Mouse (Mus musculus): ENCODE results near the gene Krt78. TPM values are rescaled to one million over a fixed set of nuclear protein-coding genes. Genes with fewer than 3 reads are reported as not detected.
"Not testable (repeated sequence)": the region's sequence is repeated elsewhere in the genome, so short reads cannot be mapped to it uniquely, and the experiment has no call there.

Gene Krt78
- not detected in 2 replicates for total RNA-seq (2017)

GRCm38 (mm10) chr15:101954187-101954586 is at the start of gene Krt78:
Krt78 (minus strand) TSS chr15:101954287.
- ATAC-seq (ENCODE audit: extremely low read depth, insufficient number of reproducible peaks, low FRiP score, poor library complexity, severe bottlenecking) = no peak

GRCm38 (mm10) chr15:102003516-102003915 is 49.4 kb upstream of the Krt78 start:
- ATAC-seq (ENCODE audit: extremely low read depth, insufficient number of reproducible peaks, low FRiP score, poor library complexity, severe bottlenecking) = no peak

GRCm38 (mm10) chr15:102002646-102003488 is 48.8 kb upstream of the Krt78 start:
- ATAC-seq (ENCODE audit: extremely low read depth, insufficient number of reproducible peaks, low FRiP score, poor library complexity, severe bottlenecking) = no peak

- ATAC-seq (ENCODE audit: extremely low read depth, insufficient number of reproducible peaks, low FRiP score, poor library complexity, severe bottlenecking) = no peak
Measured at GRCm38 (mm10) chr15:101999676-102000335, 45.7 kb upstream of the Krt78 start.

- ATAC-seq (ENCODE audit: extremely low read depth, insufficient number of reproducible peaks, low FRiP score, poor library complexity, severe bottlenecking) = no peak
Measured at GRCm38 (mm10) chr15:101999156-101999555, 45.1 kb upstream of the Krt78 start.

DNA sequence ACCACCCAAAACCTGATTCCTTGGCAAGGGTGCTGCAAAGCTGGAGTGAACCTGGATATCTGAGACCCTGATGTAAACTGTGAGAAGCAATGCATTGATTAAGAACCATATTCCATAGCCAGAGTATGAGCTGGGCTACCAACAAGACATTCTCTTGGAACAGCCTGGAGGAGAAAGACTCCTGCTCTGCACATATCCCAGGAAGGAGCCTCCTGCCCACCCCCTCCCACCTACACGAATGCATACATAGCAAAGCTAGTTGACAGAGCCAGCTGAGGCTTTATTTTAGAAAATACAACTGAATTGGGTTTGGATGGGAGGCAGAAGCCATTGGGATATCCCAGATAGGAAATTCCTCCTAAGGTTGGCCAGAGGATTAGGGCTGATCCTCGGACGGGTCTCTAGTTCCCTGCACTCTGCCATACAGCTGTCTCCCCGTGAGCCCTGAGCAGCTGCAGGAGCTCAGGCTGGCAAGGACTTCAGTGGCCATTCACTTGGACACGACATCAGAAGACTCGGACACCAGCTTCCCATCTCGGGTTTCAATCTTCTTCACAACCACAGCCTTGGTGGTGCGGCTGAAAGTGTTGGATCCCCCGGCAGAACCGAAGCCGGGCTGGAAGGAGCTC is 42.5 kb upstream of the Krt78 start:
- ATAC-seq (ENCODE audit: extremely low read depth, insufficient number of reproducible peaks, low FRiP score, poor library complexity, severe bottlenecking) = not testable (repeated sequence)

- ATAC-seq (ENCODE audit: extremely low read depth, insufficient number of reproducible peaks, low FRiP score, poor library complexity, severe bottlenecking) = no peak
Measured at GRCm38 (mm10) chr15:101995484-101996236, 41.6 kb upstream of the Krt78 start.

GRCm38 (mm10) chr15:101994365-101994764 is 40.3 kb upstream of the Krt78 start:
- no peak for ATAC-seq (ENCODE audit: extremely low read depth, insufficient number of reproducible peaks, low FRiP score, poor library complexity, severe bottlenecking)

DNA sequence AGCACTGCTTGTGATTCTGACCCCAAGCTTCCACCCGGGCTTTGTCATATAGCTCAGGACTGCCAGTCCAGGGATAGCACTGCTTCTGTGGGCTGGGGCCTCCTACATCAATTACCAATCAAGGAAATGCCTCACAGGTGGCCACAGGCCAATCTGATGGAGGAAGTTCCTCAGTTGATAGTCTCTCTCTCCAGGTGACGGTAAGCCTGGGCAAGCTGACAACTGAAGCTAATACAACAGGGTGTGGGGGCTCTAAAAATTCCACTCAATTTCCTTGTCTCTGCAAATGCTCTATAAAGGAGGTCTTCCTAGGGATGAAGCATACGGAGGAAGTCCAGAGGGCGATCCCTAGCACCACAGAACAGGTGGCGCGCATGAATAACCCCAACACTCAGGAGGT is 36.9 kb upstream of the Krt78 start:
- ATAC-seq (ENCODE audit: extremely low read depth, insufficient number of reproducible peaks, low FRiP score, poor library complexity, severe bottlenecking) = no peak

DNA sequence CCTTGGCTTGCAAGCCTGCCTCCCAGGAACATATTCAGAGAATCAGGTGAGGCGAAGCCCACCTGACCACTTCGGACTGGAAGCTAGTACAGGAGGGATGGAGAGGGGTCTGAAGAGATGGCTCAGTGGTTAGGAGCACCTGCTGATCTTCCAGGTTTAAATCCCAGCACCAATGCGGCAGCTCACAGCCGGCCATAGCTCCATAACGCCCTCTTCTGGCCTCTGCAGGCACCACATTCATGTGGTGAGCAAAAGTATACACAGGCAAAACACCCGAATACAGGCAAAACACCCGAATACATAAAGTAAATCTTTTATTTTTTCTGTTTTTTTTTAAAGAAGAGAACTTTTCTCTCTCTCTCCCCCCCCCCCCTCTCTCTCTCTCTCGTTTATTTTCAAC is 34.6 kb upstream of the Krt78 start:
- ATAC-seq (ENCODE audit: extremely low read depth, insufficient number of reproducible peaks, low FRiP score, poor library complexity, severe bottlenecking) = no peak

GRCm38 (mm10) chr15:101988119-101988518 is 34.0 kb upstream of the Krt78 start:
- ATAC-seq (ENCODE audit: extremely low read depth, insufficient number of reproducible peaks, low FRiP score, poor library complexity, severe bottlenecking) = no peak

GRCm38 (mm10) chr15:101984746-101985145 is 30.7 kb upstream of the Krt78 start:
- no peak for ATAC-seq (ENCODE audit: extremely low read depth, insufficient number of reproducible peaks, low FRiP score, poor library complexity, severe bottlenecking)

DNA sequence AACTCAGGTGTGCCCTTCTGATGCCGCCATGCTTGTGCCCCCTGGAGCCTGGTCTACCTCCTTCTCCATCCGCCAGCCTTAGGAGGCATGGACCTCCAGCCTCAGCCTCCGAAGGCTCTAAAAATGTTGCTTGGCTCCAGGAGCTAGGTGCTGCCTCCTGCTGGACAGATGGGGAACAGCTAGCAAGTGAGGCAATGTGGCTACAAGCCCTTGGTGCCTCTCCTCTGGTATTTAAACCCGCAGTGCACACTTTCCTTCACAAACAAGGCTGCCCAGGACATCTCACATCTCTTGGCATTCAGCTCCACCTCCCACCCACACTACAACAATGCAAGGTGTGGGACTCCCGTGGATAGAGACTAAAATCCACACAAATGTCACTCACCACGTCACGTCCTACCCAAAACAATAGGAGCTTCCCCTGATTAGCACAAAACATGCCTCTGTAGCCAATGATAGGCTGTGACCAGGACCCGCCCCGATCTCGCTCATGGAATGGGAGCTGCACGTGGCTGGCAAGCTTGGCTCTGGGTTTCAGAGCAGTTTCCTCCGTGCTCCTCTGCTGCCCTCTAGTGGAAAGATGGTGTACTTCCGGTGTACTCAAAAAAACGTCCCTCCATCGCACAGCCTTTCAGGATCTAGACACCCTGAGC is 30.0 kb upstream of the Krt78 start:
- peak; percentile 74 for ATAC-seq (ENCODE audit: extremely low read depth, insufficient number of reproducible peaks, low FRiP score, poor library complexity, severe bottlenecking)

- ATAC-seq (ENCODE audit: extremely low read depth, insufficient number of reproducible peaks, low FRiP score, poor library complexity, severe bottlenecking) = no peak
Measured at GRCm38 (mm10) chr15:101983315-101983948, 29.3 kb upstream of the Krt78 start.

DNA sequence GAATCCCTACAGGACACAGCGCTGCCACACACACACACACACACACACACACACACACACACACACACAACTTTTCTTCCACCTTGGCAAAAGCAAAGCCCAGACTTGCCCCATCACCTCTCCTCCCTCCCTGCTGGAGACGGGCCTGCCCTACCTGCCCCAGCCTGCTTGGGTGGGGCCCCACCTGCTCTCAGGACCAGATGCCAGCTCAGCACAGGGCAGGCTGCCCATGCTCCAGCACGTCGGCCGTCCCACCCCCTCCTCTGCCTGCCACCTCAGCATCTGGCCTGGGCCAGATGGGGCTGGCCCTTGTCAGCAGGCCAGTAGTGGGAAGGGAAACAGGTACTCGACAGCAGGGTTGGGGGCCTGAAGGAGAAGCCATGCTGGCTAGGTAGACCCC is 26.8 kb upstream of the Krt78 start:
- no peak for ATAC-seq (ENCODE audit: extremely low read depth, insufficient number of reproducible peaks, low FRiP score, poor library complexity, severe bottlenecking)

DNA sequence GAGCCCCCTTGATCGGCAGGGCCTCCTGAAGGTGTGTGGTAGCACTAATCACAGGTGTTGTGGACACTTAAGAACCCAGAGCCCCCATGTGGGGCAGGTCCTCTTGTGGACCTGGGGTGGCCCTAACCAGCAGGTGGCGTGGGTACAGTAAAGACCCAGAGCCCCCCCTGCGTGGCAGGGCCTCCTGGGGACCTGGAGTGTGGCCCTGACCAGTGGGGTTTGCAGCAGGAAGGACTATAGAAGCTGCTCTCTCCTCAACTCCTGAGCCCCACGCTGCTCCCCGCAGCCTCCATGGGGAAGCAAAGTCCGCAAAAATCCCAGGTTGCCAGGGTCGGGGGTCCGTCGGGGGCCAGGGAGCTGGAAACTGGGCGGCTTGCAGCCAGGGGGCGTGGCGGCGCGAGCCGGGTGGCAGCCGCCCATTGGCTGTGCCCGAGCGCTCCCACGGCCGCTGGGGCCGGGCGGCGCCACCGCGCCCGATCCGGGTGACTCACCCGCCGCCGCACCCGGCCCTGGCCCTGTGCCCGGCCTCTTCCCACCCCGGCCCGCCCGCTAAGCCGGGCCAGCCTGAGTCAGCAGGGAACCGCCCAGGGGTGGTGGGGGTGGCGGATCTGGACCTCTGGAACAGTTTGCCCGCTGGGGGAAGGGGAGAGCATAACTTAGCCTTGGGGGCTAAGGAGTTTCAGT is 23.1 kb upstream of the Krt78 start:
- ATAC-seq (ENCODE audit: extremely low read depth, insufficient number of reproducible peaks, low FRiP score, poor library complexity, severe bottlenecking) = no peak

GRCm38 (mm10) chr15:101976641-101977040 is 22.6 kb upstream of the Krt78 start:
- ATAC-seq (ENCODE audit: extremely low read depth, insufficient number of reproducible peaks, low FRiP score, poor library complexity, severe bottlenecking) = no peak

DNA sequence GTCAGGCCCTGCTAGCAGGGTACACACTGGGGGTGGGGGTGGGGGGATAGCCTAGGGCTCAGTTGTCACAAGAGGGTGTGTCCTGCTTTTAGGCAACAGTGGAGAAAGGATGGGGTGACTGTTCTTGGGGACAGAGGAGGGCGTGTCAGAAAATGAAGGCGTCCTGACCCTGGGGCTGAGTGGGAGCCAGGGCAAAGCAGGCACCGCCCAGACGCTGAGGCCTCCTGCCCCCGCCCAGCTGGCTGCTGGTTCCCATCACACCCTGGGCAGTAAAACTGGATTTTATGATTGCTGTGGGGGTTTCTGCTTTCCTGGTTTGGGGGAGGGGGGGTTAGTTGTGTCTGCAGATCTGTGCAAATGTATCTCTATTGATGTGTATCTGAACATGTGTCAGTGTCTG is 21.9 kb upstream of the Krt78 start:
- ATAC-seq (ENCODE audit: extremely low read depth, insufficient number of reproducible peaks, low FRiP score, poor library complexity, severe bottlenecking) = no peak

All from neutrophil, adult 5-6 weeks (primary cell).